ENCODE assay signal across 8 mouse cellular contexts in the genomic region with DNA sequence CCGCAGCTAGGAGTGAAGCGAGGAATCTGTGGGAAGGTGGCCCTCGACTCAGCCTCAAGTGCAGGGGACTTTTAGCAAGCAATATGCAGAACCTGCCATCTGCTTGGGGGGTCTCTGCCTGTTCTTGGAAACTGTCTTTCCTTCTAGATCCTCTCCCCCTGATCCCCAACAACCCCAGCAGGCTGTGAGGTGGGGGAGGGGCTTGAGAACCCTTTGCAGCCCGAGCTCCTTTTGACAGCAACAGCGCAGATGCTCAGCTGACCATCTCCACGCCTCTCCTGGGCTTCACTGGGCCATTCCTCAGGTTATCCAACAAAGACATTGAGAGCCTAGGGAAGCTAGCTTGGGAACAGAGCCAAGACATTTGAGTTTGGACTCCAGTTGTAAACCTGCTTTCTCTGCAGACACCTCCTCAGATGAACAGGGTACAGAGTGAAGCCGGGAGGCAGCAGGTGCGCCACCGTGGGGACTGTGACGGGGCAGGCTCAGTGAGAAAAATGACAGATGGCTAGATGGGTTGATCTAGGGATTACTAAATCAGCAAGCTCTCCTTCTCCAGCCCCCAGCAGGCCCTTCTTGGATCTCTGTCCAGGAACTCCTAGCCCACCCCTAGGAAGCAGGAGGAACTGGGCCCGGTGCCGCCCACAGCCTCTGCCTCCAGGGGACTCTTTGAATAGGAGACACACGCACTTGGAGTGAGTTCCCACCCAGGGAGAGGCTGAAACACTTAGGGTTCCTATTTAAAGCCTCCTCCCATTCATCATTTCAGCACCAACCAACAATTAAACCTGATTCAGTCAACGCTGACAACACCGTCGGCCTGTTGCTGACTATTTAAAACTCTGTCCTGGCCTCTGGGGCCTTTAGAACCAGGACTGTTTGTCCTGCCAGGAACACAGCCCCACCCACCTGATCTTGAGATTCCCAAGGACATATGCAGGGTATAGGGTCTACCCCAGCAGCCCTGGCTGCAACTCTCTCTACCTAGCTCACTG.
DNase-seq lines count a peak whose midpoint lies in the region.

No protein-coding gene starts in this region.

- intact Hi-C loops in left cerebral cortex, postnatal 25 days (cut with DNase I): no loop called here

- peak; percentile 26 for DNase-seq in kidney, adult 18-20 months
- no peak for DNase-seq in kidney, adult 8-10 months
- DNase-seq in cerebellum, adult 11 months: peak; percentile 41
- peak; percentile 98 for DNase-seq in heart, adult 11 months
- DNase-seq in left cerebral cortex, postnatal 25 days (ENCODE audit: low spot score in 2 of 2): peak; percentile 16 to 81
- DNase-seq in testis, postnatal 14 days (ENCODE audit: low spot score): peak; percentile 53
- no peak for DNase-seq in spleen, postnatal 10 days (ENCODE audit: low spot score in 2 of 2)
- no peak for DNase-seq in urinary bladder, postnatal 14 days (ENCODE audit: low spot score)

Comparison
In these comparisons a context has a peak if more than half of its experiments do, and no peak if none do; other contexts are left out.
1. DNase-seq: peak in kidney, adult 18-20 months (single experiment), cerebellum, adult 11 months (single experiment), heart, adult 11 months (single experiment), left cerebral cortex, postnatal 25 days (2 of 2) and testis, postnatal 14 days (single experiment); none in kidney, adult 8-10 months (0 of 2), spleen, postnatal 10 days (0 of 2) and urinary bladder, postnatal 14 days (single experiment).